Mouse (Mus musculus): Measurements from ENCODE around the gene Gm20517. TPM values are rescaled to one million over a fixed set of nuclear protein-coding genes. Genes with fewer than 3 reads are reported as not detected.
"Not testable (repeated sequence)": the region's sequence is repeated elsewhere in the genome, so short reads cannot be mapped to it uniquely, and the experiment has no call there.

The Gm20517 gene
- total RNA-seq, 4 experiments from 2014 or later, result 0.35 to 5.1 (median 2.0) TPM

DNA sequence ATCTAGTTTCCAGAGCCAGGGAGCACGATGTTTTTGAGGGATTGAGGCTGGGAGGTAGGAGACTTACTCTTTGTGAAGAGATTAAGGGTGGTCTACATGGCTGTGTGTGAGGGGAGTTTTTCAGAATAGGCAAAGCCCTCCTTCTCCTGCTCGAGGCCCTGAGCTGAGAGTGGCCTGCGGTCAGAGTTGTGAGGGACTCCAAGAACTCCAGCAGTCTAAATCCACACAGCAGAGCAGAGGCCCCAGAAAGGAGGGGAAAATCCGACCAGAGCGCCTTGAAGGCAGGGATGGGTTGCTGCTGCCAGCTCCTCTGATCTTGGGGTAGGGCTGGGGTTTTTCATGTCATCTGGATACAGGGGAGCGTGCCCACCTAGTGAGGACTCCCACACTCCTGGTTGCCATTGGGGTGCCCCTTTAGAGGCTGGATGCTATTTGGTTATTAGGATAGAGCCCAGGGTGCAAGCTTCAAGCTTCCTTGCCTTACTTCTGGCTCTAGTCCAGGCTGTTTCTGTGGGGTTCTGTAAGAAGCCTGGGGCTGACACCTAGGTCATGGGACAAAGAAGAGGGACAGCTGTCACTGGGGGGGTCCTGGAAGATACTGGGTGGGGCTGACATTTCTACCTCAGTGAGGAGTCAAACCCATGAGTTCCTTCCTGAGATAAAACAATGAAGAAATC, 15.1 kb upstream of the Gm20517 start:
- no peak for DNase-seq (ENCODE audit: low spot score)

DNA sequence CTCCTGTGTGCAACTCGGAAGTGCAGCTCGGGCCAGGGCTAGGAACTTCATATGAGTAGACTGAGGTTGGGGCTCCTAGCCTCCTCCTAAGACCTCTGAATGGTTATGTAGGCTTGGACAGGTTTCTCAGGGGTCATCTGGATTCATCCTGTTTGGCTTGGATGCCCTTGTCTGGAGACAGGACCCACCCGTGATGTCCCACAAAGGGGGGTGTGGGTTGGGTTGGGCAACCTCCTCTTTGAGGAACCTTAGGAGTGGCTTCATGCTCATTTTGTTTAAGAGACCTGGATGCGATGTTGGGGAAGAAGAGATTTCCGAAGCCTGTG, 14.6 kb upstream of the Gm20517 start:
- no peak for DNase-seq (ENCODE audit: low spot score)

DNA sequence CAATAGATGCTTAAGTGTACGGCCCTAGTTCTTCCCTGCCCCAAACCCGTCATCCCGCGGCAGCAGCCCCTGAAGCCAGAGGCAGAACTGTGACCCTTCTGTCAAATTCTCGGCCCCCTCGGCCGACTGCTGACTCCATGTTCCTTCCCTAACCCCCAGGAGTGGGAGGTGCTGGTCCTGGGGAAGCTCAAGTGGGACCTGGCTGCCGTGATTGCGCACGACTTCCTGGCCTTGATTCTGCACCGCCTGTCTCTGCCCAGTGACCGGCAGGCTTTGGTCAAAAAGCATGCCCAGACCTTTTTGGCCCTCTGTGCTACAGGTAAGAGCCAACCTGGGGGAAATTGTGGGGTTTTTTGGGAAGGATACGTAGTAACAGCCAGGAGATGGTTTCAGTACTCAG, 14.1 kb upstream of the Gm20517 start:
- no peak for DNase-seq (ENCODE audit: low spot score)

DNA sequence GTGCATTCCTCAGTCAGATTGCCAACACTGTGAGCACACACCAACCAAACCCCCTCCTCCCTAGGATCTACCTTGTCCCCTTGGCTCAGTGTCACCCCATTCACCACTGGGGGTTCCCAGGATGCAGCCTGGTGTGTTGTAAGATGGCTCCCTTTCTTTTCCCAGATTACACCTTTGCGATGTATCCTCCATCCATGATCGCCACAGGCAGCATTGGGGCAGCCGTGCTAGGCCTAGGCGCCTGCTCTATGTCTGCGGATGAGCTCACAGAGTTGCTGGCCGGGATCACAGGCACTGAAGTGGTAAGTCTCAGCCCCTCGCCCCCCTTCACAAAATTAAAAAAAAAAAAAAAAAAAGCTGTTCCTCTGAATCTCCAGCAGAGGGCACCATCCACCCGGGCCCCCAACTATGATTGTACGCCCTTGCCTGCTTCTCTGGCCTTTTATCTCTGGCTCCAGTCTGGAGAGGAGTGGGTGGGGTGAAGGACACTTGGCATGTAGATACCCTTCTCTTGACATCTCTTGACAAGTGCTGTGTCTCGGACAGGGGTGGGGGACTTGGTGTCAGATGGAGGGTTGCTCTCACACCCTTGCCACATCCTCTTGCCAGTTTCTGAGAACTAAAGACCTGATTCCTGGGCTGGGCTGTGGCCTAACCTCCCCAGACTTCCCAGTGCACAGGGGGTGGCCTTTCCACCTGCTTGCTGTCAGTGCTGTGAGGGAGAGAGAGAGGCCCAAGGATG, 13.4 kb upstream of the Gm20517 start:
- DNase-seq (ENCODE audit: low spot score), result no peak

DNA sequence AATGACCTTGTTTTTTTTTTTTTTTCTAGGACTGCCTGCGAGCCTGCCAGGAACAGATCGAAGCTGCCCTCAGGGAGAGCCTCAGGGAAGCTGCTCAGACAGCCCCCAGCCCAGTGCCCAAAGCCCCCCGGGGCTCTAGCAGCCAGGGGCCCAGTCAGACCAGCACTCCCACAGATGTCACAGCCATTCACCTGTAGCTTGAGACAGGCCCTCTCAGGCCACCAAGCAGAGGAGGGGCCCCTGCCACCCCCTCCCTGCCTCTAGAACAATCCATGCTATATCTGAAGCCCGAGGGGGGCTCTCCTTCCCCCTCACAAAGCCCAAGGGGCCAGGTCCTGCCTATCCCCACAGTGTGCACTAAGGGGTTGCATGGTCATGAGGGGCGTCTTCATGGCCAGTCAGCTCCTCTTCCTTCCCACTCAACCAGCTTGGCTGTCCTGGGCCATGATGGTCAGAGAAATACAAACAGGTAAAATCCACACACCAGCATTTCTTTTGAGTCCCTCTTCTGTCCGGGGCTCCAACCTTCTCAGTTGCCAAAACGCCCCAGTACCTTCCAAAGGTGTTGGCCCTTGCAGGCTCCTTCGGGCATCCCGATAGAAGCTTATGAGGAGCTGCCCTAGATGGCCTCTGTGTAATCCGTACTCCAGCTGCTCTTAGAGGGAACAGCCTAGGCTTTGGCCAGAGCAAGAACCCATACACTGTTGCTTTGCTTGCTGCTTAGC, 12.6 kb upstream of the Gm20517 start:
- not testable (repeated sequence) for DNase-seq (ENCODE audit: low spot score)

DNA sequence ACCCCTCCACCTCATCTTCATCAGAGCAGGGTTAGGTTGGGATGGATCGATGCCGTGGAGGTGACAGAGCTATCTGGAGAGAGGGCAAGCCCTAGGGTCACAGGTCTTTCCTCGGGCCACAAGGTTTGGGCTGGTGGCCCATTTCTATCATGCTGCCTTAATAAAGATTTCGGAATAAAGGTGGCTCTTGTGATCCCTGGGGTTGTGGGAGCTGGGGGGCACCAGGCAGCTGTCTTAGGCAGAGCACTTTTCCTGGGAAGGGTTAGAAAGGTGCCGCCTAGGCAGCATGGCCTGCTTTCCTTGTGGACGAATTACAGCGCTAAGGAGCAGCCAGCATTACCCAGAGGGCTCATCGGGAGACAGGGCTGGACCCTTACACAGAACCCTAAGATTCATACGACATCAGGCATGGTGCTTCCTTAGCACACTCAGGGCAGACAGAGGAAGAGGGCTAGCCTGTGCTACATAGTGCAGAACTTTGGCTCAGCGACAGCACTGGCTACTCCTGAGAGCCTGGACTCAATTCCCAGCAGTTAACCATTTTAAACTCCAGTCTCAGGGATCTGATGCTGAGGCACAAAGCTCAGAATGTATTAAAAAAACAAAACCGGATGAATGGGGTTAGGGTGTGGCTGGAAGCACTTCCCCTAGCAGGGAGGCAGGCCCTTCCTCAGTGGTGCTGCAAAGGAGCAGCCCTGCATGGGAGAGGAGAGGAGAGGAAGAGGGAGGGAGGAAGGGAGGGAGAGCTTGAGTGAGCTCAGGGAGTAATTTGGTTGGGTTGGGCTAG, 11.7 kb upstream of the Gm20517 start:
- DNase-seq (ENCODE audit: low spot score), result no peak

DNA sequence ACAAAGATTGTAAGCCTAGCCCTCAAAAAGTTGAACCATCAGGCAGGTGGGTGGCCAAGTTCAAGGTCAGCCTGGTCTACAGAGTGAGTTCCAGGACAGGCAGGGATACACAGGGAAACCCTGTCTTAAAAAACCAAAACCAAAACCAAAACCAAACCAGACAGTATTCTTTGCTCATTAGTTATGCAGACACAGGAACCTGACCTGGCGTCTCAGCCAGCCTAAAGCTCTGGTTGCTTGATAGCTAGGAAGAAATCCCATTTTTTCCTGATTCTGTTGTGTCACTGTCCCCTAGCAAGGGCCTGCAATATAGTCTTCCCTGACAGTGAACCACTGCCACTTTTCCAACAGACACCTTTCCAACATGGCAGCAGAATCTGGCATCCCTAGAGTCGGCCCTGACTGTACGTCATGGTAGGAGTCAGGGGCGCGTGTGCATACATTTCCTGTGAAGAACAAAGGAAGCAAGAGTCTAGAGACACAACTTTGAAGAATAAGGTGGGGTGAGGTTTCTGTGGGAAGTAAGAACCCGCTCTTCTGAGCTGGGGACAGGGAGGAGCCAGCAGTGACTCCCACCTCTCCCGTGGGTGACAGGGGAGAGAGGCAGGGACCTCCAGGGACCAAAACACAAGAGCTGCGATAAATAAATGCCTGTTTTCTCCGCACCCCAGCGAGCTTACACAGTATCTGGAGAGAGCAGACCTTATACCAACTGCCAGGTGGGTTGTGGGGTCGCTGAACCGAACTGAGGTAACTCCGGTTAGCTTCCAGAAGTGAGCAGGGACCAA, 10.6 kb upstream of the Gm20517 start:
- no peak for DNase-seq (ENCODE audit: low spot score)

DNA sequence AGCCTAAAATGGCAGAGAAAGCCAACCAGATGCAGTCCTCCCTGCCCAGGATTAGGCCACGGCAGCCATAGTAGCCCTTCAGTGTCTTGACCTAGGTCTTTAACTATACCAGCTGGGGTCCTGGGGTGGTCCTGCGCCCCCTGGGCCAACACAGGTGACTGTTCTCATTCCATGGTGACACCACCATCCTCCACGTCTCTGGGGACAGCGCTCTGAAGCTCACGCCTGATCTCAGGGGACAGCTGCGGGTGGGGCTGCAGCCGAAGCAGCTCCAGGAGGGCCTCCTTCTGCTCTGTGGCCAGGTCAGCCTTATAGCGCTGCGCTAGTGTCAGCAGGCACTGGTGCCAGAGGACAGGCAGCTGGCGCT, 10.0 kb upstream of the Gm20517 start:
- no peak for DNase-seq (ENCODE audit: low spot score)

DNA sequence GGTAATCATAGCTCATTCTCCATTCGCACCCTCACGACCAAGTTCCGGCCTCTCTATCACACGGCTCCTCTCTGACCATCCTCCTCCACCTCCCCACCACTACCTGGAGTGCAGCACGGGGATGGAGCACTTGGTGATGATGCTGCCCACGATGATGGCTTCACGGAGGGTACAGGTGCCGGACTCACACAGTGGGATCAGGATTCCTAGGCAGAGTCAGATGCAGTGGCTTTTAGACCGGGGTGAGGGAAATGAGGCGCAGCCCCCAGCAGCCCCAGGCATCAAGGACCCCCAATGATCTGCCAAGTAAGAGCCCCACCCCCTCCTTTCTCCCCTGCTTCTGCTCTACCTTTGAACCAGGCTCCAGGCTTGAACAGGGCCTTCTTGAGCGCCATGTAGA, 9.1 kb upstream of the Gm20517 start:
- no peak for DNase-seq (ENCODE audit: low spot score)

DNA sequence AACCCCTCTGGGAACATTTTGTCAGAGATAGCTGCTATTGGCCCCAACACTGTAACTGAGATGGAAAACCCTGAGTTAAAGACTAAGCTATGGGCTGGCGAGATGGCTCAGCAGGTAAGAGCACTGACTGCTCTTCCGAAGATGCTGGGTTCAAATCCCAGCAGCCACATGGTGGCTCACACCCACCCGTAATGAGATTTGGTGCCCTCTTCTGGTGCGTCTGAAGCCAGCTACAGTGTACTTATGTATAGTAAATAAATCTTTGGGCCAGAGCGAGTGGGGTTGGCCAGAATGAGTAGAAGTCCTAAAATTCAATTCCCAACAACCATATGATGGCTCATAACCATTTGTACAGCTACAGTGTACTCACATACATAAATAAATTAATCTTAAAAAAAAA, 5.2 kb upstream of the Gm20517 start:
- no peak for DNase-seq (ENCODE audit: low spot score)

DNA sequence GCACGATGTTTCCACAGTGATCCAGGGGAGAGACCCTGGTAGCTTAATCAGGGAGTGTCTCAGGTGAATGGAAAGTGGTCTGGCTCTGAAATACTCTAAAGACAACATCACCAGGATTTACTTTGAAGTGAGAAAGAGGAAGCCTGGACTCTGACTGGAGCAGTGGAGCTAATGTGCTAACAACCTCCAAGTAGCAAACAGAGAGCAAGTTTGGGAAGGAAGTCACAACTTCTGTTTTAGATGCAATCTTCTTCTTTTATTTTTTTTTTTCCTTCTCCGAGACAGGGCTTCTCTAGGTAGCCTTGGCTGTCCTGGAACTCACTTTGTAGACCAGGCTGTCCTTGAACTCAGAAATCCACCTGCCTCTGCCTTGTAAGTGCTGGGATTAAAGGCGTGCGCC, 2.2 kb upstream of the Gm20517 start:
- no peak for DNase-seq (ENCODE audit: low spot score)

DNA sequence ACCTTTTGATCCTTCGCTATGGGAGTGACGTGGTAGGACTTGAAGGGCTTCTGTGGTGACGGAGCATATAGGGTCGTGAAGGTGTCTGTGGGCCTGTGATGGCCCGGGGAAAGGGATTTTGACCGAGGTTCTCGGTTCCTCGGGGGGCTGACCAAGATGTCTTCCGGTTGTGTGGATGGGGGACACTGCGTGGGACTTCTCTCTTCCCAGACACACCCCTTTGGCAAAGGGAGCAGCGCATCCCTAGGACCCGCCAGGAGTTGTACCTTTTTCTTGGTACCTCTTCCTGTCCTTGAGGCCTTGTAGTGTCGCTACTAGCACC, 233 bp downstream of the Gm20517 start:
- DNase-seq (ENCODE audit: low spot score), result no peak

DNA sequence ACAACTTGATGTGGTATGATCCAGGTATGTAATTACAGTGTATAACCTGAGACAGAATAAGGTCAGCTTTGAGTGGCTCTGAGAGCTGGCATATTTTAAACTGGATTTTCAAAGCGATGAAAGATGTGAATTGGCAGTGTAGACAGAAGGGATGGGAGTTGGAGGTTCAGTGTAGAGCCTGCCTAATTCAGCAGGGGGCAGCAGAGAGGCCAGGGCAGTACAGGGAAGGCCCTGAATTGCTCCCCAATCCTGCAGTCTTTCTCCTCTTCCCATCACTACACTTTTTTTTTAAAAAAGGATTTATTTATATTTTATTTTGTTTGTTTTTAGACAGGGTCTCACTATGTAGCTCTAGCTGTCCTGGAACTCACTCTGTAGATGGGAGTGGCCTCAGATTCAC, 2.6 kb downstream of the Gm20517 start:
- DNase-seq (ENCODE audit: low spot score), result no peak

DNA sequence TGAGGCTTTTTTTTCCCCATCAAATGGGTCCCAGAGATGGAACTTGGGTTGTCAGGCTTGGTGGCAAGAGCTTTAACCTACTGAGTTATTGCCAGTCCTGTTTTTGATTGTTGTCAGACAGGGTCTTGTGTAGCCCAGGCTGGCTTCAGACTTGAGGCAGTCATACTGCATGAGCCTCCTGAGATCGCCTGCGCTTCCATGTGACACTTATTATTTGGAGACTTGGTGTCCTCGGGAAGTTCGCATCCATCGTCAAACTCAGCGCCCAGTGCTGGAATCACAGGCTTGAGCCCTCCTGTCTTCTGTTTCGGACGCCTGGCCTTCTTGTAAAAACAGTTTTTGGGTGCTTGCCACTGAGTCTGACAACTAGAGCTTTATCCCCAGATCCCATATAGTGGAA, 4.7 kb downstream of the Gm20517 start:
- no peak for DNase-seq (ENCODE audit: low spot score)

DNA sequence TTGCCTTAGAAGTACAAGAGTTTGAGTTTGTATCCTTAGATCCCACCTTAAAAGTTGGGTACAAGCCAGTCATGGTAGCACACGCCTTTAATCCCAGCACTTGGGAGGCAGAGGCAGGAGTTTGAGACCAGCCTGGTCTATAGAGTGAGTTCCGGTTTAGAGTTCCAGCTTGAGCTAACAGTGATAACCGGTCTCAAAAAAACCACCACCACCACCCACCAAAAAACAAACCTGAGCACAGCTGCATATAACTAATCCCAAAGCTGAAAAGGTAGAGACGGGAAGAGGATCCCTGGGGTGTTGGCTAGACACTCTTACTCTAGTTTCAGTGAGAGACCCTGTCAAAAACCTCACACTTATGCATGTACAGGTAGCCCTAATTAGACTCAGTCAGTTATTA, 5.3 kb downstream of the Gm20517 start:
- no peak for DNase-seq (ENCODE audit: low spot score)

DNA sequence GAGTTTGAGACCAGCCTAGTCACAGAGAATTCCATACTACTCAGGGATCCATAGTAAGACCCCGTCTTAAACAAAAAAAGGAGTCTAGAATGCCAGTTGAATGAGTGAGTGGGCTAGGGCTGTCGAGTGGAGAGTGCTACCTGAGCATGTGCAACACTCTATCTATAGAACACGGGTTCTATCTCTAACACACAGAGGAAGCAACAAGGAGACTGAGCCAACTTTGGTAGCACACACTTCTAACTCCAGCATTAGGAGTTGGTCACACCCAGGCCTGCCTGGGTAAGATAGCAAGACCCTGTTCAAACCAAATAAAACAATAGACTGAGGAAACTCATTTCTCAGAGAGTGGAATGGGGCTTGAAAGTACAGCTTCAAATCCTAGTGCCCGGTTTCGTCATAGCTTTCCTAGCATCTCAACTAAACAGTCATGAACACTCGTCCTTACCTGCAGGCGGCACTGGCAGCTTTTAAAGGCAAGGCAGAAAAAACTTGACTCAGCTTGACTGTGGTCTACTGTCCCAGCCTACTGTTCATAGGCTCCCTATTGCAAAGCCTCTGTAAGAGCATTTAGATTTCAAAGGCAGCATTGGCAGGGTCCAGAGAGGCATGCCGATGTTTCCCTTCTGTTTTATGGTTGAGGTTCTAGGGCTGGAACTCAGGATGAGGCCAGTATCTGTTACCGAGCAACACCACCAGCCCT, 6.4 kb downstream of the Gm20517 start:
- no peak for DNase-seq (ENCODE audit: low spot score)

DNA sequence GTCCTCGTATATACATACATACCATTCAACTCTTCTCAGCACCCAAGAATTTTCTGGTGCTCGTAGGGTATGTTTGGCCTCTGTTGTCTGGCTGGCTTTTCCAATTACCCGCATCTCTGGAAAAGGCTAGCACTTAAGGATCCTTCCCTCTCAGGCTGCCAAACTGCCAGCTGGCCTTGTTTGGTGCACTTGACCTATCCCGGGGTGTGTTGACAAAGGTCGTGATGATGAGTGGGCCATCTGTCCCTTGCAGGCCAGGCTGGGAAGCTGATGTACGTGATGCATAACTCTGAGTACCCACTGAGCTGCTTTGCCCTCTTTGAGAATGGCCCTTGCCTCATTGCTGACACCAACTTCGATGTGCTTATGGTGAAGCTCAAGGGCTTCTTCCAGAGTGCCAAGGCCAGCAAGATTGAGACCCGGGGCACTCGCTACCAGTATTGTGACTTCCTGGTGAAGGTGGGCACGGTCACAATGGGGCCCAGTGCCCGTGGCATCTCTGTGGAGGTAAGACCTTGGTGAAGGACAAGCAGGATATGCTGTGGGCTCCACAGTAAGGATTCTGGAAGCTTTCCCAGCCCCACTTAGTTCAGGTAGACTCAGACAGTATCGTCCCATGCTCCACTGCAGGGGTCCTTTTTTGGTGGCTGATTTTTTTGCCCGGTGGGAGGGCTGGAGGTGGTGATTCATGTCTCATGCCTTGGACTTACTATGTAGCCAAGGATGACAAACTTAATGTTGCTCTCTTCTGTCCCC, 7.3 kb downstream of the Gm20517 start:
- no peak for DNase-seq (ENCODE audit: low spot score)

DNA sequence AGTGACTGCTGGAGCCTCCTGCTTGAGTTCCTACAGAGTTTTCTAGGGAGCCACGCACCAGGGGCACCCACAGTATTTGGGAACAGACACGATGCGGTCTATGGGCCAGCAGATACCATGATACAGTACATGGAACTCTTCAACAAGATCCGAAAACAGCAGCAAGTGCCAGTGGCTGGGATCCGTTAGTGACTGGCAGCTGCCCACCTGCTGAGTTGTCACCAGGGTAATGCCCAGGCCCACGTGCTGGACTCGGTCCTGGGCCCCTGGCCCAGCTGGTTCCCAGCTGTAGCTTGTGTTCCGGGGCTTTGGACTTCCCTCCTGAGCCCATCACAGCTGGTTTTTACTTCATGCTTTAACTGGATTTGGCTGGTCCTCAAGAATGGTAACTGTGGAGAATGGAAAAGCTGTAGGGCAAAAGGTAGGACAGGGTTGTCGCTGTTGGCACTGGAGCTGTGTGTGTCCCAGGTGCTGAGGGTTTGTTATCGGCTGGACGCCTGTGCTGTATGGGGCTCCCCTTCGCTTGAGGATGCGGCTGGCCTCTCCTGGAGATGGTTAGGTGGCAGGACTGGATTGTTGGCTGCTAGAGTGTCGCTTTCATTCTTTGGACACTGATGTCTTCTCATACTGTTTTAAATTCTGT, 11.6 kb downstream of the Gm20517 start:
- no peak for DNase-seq (ENCODE audit: low spot score)

DNA sequence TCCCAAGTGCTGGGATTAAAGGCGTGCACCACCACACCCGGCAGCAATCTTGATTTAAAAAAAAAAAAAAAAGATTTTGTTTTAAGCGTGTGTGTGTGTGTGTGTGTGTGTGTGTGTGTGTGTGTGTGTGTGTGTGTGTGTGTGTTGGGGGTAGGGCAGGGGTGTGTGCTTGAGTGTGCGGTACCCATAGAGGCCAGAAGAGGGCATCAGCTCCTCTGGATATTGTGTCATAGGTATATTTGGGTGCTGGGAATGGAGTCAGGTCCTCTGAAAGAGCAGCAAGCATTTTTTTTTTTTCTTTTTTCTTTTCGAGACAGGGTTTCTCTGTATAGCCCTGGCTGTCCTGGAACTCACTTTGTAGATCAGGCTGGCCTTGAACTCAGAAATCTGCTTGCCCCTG, 13.2 kb downstream of the Gm20517 start:
- not testable (repeated sequence) for DNase-seq (ENCODE audit: low spot score)

DNA sequence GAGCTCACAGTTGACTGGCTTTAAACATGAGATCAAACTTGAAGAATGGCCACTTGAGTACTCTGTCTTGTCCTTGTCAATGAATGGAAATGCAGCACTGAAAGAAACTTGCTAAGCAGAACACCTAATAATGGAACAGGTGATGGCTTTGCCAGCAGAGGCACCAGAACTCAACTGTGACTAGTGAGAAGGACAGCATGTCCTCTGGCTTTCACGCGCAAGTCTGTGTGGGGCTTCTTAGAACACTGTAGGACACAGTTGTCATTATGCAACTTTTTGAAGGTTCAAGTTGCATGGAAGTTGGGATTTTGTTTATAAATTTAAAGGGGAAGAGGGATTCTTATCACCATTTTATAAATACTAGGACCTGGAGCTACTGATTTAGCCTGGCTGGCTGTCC, 13.7 kb downstream of the Gm20517 start:
- peak; percentile 37 for DNase-seq (ENCODE audit: low spot score)
